In genomic region chr6:54705387-54705909, GRCm38 (mm10) we compare ENCODE assay signal across 8 mouse cellular contexts. TPM values are rescaled to one million over a fixed set of nuclear protein-coding genes. Genes with fewer than 3 reads are reported as not detected.
DNase-seq lines count a peak whose midpoint lies in the region; ATAC-seq and TF ChIP-seq lines count a peak whose summit lies in the region.

No protein-coding gene starts in this region.

- H3K9ac ChIP-seq in CH12.LX (ENCODE audit: insufficient read depth, low read depth) = no peak overlapping the region
- H3K9ac ChIP-seq in embryonic facial prominence, embryonic 11.5 days (replicated peaks; ENCODE audit: low read length) = no peak overlapping the region
- 0 out of 2 replicates have a peak overlapping the region, but pooled peaks have one; percentile 13 for H3K9ac ChIP-seq in lung, embryonic 16.5 days (ENCODE audit: low read length)

- H3K9me3 ChIP-seq in CH12.LX (replicated peaks; ENCODE audit: low read length) = peaks cover 4% of the 10 kb centered on the region
- H3K9me3 ChIP-seq in embryonic facial prominence, embryonic 11.5 days (replicated peaks; ENCODE audit: control insufficient read depth, low read length) = no peaks in the 10 kb centered on the region
- H3K9me3 ChIP-seq in lung, embryonic 16.5 days (ENCODE audit: control insufficient read depth, low read length) = no peaks in the 10 kb centered on the region

- ATAC-seq in embryonic facial prominence, embryonic 11.5 days (replicated peaks; ENCODE audit: insufficient number of reproducible peaks, low FRiP score, low TSS enrichment, low read depth) = no peak; the same call in 1 of the 2 replicates
- ATAC-seq in lung, embryonic 16.5 days (ENCODE audit: low read depth) = peak; percentile 94
- ATAC-seq in neutrophil, adult 5-6 weeks (ENCODE audit: extremely low read depth, insufficient number of reproducible peaks, low FRiP score, poor library complexity, severe bottlenecking) = peak; percentile 85

- peaks cover 10% of the 10 kb centered on the region for H3K27me3 ChIP-seq in CH12.LX (replicated peaks)
- H3K27me3 ChIP-seq in embryonic facial prominence, embryonic 11.5 days (ENCODE audit: control insufficient read depth, insufficient read depth, low read length) = no peaks in the 10 kb centered on the region
- peaks cover 17% of the 10 kb centered on the region for H3K27me3 ChIP-seq in lung, embryonic 16.5 days (ENCODE audit: control insufficient read depth, insufficient read depth, low read depth, low read length)

- intact Hi-C loops in heart, postnatal 10 days (cut with DNase I) = loop anchor here (2.0 to 5.0 kb wide), 5 partner anchors 111 to 461 kb away; partner anchors contain the start of genes Ggct and Znrf2

- no peak for TF ChIP-seq POLR2A in CH12.LX (IDR thresholded peaks at IDR 0.05; ENCODE audit: low read depth, low read length)

- H3K36me3 ChIP-seq in CH12.LX (replicated peaks in 1 of 2; ENCODE audit: control insufficient read depth in 1 of 2, insufficient read depth in 1 of 2, low read length in 1 of 2) = no peaks in the 10 kb centered on the region
- no peaks in the 10 kb centered on the region for H3K36me3 ChIP-seq in embryonic facial prominence, embryonic 11.5 days (replicated peaks; ENCODE audit: control insufficient read depth, insufficient read depth, low read depth, low read length)
- no peaks in the 10 kb centered on the region for H3K36me3 ChIP-seq in lung, embryonic 16.5 days (ENCODE audit: control insufficient read depth, insufficient read depth, low read length)

- WGBS in embryonic facial prominence, embryonic 11.5 days = 20% methylated on average over 11 of the region's 11 CpGs
- 12% methylated on average over 11 of the region's 11 CpGs for WGBS in lung, embryonic 16.5 days

- no peak for TF ChIP-seq EP300 in CH12.LX (IDR thresholded peaks at IDR 0.05; ENCODE audit: low read length)

- in situ Hi-C loops in CH12.LX (cut with MboI; ENCODE audit: low pct_ligation_motif_present, low pct_unique_long_range_greater_than_20kb, low sequenced_read_pairs) = loop anchor here (10.0 to 25.0 kb wide), 3 partner anchors 99 to 459 kb away; no protein-coding TSS in a partner anchor

- DNase-seq in CH12.LX (ENCODE audit: extremely low read depth) = peak; percentile 61
- peak; percentile 79 for DNase-seq in T-cell, adult 2 months (ENCODE audit: low spot score)
- peak; percentile 61 for DNase-seq in embryonic facial prominence, embryonic 11.5 days (ENCODE audit: low spot score)
- peak; percentile 61 to 70 for DNase-seq in heart, postnatal 10 days
- DNase-seq in kidney, postnatal 25 days = peak; percentile 55 to 73
- DNase-seq in frontal cortex, postnatal 10 days (ENCODE audit: low spot score in 2 of 2) = no peak

- H3K4me1 ChIP-seq in CH12.LX (ENCODE audit: control insufficient read depth in 1 of 2, insufficient read depth in 2 of 2) = peaks cover 0 to 4% of the 10 kb centered on the region in 2 experiments; a peak in 2 of 4 replicates
- H3K4me1 ChIP-seq in embryonic facial prominence, embryonic 11.5 days (ENCODE audit: control insufficient read depth, insufficient read depth, low read length) = 0 out of 2 replicates have a peak, but pooled peaks cover 2% of the 10 kb centered on the region
- peaks cover 4% of the 10 kb centered on the region; the same call in 1 of the 2 replicates for H3K4me1 ChIP-seq in lung, embryonic 16.5 days (replicated peaks; ENCODE audit: control insufficient read depth, insufficient read depth, low read length)

- TF ChIP-seq CTCF in CH12.LX (conservative IDR thresholded peaks at IDR 0.05 in 1 of 2, IDR thresholded peaks at IDR 0.05 in 1 of 2; ENCODE audit: low read depth in 2 of 2, low read length in 2 of 2) = peak; percentile 36 to 82; a peak in 3 of 4 replicates

- dilution Hi-C loops in CH12.LX (cut with MboI; ENCODE audit: extremely low pct_ligation_motif_present, extremely low pct_unique_long_range_greater_than_20kb, low sequenced_read_pairs) = no loop called here

- no peak overlapping the region for H3K4me3 ChIP-seq in CH12.LX (replicated peaks in 1 of 3; ENCODE audit: low read depth in 2 of 3, low read length in 2 of 3, poor library complexity in 1 of 3)
- H3K4me3 ChIP-seq in embryonic facial prominence, embryonic 11.5 days (ENCODE audit: low read depth, low read length) = no peak overlapping the region
- peak overlapping the region; percentile 24 for H3K4me3 ChIP-seq in lung, embryonic 16.5 days (ENCODE audit: low read length)

- H3K79me2 ChIP-seq in CH12.LX (replicated peaks; ENCODE audit: control insufficient read depth, extremely low read depth, insufficient read depth, poor library complexity, severe bottlenecking) = no peaks in the 10 kb centered on the region

- H3K27ac ChIP-seq in CH12.LX (ENCODE audit: insufficient read depth, low read depth) = no peak overlapping the region
- H3K27ac ChIP-seq in embryonic facial prominence, embryonic 11.5 days (replicated peaks; ENCODE audit: low read depth, low read length) = no peak overlapping the region
- no peak overlapping the region for H3K27ac ChIP-seq in lung, embryonic 16.5 days (ENCODE audit: low read length)

- peak; percentile 92 for TF ChIP-seq RAD21 in CH12.LX (IDR thresholded peaks at IDR 0.05; ENCODE audit: low read depth, low read length)

- no peak overlapping the region for H3K4me2 ChIP-seq in CH12.LX (ENCODE audit: insufficient read depth, low read depth, poor library complexity, severe bottlenecking)
- peak overlapping the region; percentile 13; the same call in 1 of the 2 replicates for H3K4me2 ChIP-seq in embryonic facial prominence, embryonic 11.5 days (ENCODE audit: low read depth, low read length)
- peak overlapping the region; percentile 51 for H3K4me2 ChIP-seq in lung, embryonic 16.5 days (ENCODE audit: low read depth, low read length)

TF ChIP-seq in CH12.LX, 34 proteins besides CTCF, POLR2A, EP300 and RAD21:
- TF ChIP-seq SMC3 (IDR thresholded peaks at IDR 0.05; ENCODE audit: low read depth, low read length) = peak; percentile 78
- TF ChIP-seq ZC3H11A (IDR thresholded peaks at IDR 0.05; ENCODE audit: low read depth, low read length) = peak; percentile 45
- TF ChIP-seq E2F4 (IDR thresholded peaks at IDR 0.05; ENCODE audit: insufficient replicate concordance, low read depth, low read length) = no peak
- TF ChIP-seq ZKSCAN1 (IDR thresholded peaks at IDR 0.05; ENCODE audit: borderline replicate concordance, low read depth, low read length) = no peak
TF ChIP-seq in CH12.LX: peak in this region for 2.

RNA-seq across cellular contexts. Expression of gene Mturn, which starts 24.0 kb away (rescaled TPM):
- total RNA-seq in CH12.LX (2012; rRNA removed) (0.08 and 0.25 TPM in 2 replicates), CH12.LX (2014; rRNA removed) (0.20 and 0.23 TPM in 2 replicates)
- 0.06 and 0.22 TPM in 2 replicates for polyA plus RNA-seq in CH12.LX (2012; ENCODE audit: insufficient read length, low read depth)
- polyA plus RNA-seq in embryonic facial prominence, embryonic 11.5 days (2014; fragmentation: Nextera tagmentation; extraction: Ambion mirVana) = 14.4 and 14.7 TPM in 2 replicates
- 10 to 100 TPM; 12.1 to 12.7 TPM for total RNA-seq in heart, postnatal 10 days (2021)
- polyA plus RNA-seq in lung, embryonic 16.5 days (2015; fragmentation: Nextera tagmentation; extraction: Ambion mirVana) = 5.0 and 6.4 TPM in 2 replicates
- 14.2 and 18.0 TPM in 2 replicates for total RNA-seq in neutrophil, adult 5-6 weeks (2017)

Comparison
In these comparisons a context has a peak if more than half of its experiments do, and no peak if none do; other contexts are left out.
1. DNase-seq: peak in CH12.LX (single experiment), T-cell, adult 2 months (single experiment), embryonic facial prominence, embryonic 11.5 days (single experiment), heart, postnatal 10 days (2 of 2) and kidney, postnatal 25 days (2 of 2); none in frontal cortex, postnatal 10 days (0 of 2).
2. RNA of gene Mturn, which starts 24.0 kb away (total RNA-seq): 14.2 to 18.0 TPM in neutrophil, adult 5-6 weeks and 12.1 to 12.7 TPM in heart, postnatal 10 days; 0.08 to 0.25 TPM in CH12.LX; every median in the first group is over 10 times any median in the second.